Mouse (Mus musculus) megakaryocyte, embryonic 14.5 days (primary cell): ENCODE results near the gene Gls. TPM values are rescaled to one million over a fixed set of nuclear protein-coding genes. Genes with fewer than 3 reads are reported as not detected.

ENCODE experiments used
- H3K27me3 ChIP-seq: replicated peaks from 2 replicates; pipeline ENCODE3; 2012; ENCODE audit warnings: inconsistent platforms
- H3K36me3 ChIP-seq: replicated peaks from 2 replicates; pipeline ENCODE3; 2012; ENCODE audit warnings: low read length, inconsistent platforms, mixed read lengths
- H3K4me1 ChIP-seq: 2 replicates; pipeline ENCODE4 v1.6.1; 2012; ENCODE audit warnings: inconsistent platforms
- H3K4me3 ChIP-seq: replicated peaks from 2 replicates; pipeline ENCODE3; 2012; ENCODE audit warnings: moderate library complexity, mild to moderate bottlenecking, inconsistent platforms
- H3K9me3 ChIP-seq: 2 replicates; pipeline ENCODE4 v1.6.1; 2012; ENCODE audit warnings: inconsistent platforms
- FLI1 ChIP-seq: IDR thresholded peaks from 2 replicates; pipeline ENCODE4 v1.6.1; 2012; ENCODE audit warnings: low read length, inconsistent platforms, mixed read lengths
- GATA1 ChIP-seq: IDR thresholded peaks from 3 replicates; pipeline ENCODE4 v1.6.1; 2012; ENCODE audit warnings: mixed read lengths, low read length, inconsistent platforms, borderline replicate concordance
- polyA plus RNA-seq: library from polyadenylated mRNA; stranded (reverse); fragments of >175 nt; gene quantifications from 2 replicates; pipeline ENCODE4 v1.2.3, GENCODE M21; 2012; ENCODE audit warnings: low replicate concordance; ENCODE audit not compliant: insufficient read depth

Gls gene
- polyA plus RNA-seq, 1 experiment: 10.6 TPM

DNA sequence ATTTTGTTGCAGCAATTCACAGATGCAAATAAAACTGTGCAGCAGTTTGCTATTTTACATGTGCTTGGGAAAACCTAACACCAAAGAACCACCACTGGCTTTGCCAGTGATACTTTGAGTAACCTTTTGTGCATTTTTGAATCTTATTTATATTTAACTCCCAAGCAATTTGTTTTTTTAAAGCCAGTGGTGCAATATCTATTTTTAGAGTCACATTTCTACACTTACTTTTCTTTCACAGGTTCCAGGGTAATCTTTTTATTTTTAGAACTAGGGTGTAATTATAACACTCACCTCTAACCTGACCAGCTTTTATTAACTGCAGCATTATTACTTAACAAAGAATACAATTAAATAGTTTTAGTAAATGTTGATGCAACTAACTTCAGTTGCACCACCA lies 51.0 kb downstream of the Gls start:
- no peaks in the 10 kb centered on the region for H3K27me3 ChIP-seq
- peaks cover 38% of the 10 kb centered on the region for H3K36me3 ChIP-seq
- H3K4me1 ChIP-seq: no peaks in the 10 kb centered on the region
- TF ChIP-seq FLI1: no peak
- TF ChIP-seq GATA1: no peak
- no peaks in the 10 kb centered on the region for H3K9me3 ChIP-seq
- no peak overlapping the region for H3K4me3 ChIP-seq

GRCm38 (mm10) chr1:52179939-52180568 lies 53.0 kb downstream of the Gls start:
- Histone ChIP-seq H3K36me3 (peaks cover 26% of the 10 kb centered on the region), H3K27me3 (no peaks in the 10 kb centered on the region), H3K4me1 (no peaks in the 10 kb centered on the region), H3K4me3 (no peak overlapping the region), H3K9me3 (no peaks in the 10 kb centered on the region)
- no peak for TF ChIP-seq FLI1
- TF ChIP-seq GATA1: no peak

DNA sequence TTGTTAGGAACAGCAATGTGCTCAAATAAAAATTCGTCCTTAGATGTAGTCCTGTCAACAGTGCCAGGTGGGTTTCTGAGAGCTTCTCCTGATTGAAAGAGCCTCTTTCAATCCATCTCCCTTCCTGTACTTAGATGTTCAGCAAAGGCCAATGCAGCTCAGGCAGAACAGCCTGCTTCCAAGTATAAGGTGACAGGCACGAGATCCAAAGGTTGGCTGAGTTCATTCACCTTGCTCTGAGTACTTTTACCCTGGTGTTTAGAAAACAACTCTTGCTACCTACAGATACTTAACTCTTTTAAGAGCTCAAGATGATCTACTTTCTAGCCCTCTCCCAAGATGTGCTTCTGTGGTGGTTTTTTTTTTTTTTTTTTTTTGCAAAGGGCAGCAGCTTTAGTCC lies 56.0 kb downstream of the Gls start:
- Histone ChIP-seq H3K36me3 (peaks cover 20% of the 10 kb centered on the region), H3K9me3 (no peaks in the 10 kb centered on the region), H3K27me3 (no peaks in the 10 kb centered on the region), H3K4me3 (no peak overlapping the region), H3K4me1 (peaks cover 10% of the 10 kb centered on the region)
- no peak for TF ChIP-seq GATA1
- TF ChIP-seq FLI1: no peak

GRCm38 (mm10) chr1:52175983-52176382 lies 57.0 kb downstream of the Gls start:
- Histone ChIP-seq H3K9me3 (no peaks in the 10 kb centered on the region), H3K27me3 (no peaks in the 10 kb centered on the region), H3K36me3 (peaks cover 18% of the 10 kb centered on the region), H3K4me3 (no peak overlapping the region), H3K4me1 (peaks cover 20% of the 10 kb centered on the region)
- no peak for TF ChIP-seq GATA1

DNA sequence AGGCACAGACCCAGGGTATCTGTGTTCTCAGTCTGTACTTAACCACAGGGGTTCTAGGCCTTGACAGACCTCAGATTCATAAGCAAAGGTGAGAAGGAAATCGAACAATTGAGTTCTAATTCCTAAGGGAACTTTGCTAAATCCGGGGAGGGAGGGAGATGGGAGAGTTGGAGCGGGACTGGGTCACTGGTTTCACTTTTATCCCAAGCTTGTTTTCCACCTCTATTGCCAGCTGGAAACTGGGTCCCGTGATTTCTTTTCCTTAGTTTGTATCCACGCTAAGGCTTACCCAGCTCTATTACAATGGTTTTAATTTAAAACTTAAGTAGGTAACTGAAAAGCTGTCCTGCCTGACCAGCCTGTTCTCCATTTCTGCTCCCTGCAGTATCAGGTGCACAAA lies 57.7 kb downstream of the Gls start:
- H3K9me3 ChIP-seq: no peaks in the 10 kb centered on the region
- peaks cover 12% of the 10 kb centered on the region for H3K36me3 ChIP-seq
- peaks cover 26% of the 10 kb centered on the region for H3K4me1 ChIP-seq
- H3K4me3 ChIP-seq: no peak overlapping the region
- H3K27me3 ChIP-seq: no peaks in the 10 kb centered on the region
- TF ChIP-seq GATA1: no peak
- TF ChIP-seq FLI1: no peak

DNA sequence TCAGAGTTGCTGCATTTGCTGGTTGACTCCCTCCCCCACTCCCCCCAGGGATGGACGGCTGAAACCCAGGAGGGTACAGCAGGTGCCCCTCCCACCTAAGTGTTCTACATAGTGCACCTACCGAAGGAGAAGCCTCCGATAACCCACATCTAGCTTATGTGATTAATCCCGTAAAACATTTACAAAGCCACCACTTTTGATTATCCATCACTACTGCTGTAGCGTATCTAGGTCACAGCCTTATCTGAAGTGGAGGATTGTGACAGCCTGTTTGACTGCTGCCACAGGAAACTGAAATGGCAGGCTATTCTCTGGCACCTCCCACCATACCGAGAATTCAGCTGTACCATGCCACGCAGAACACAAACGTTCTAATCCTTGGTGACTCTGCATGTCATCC lies 61.8 kb downstream of the Gls start:
- Histone ChIP-seq H3K27me3 (no peaks in the 10 kb centered on the region), H3K4me3 (no peak overlapping the region), H3K4me1 (peaks cover 63% of the 10 kb centered on the region), H3K9me3 (no peaks in the 10 kb centered on the region), H3K36me3 (peaks cover 25% of the 10 kb centered on the region)
- TF ChIP-seq GATA1 (no peak), FLI1 (no peak)

- Histone ChIP-seq H3K4me1 (peaks cover 68% of the 10 kb centered on the region), H3K36me3 (peaks cover 30% of the 10 kb centered on the region), H3K27me3 (no peaks in the 10 kb centered on the region), H3K4me3 (no peak overlapping the region), H3K9me3 (no peaks in the 10 kb centered on the region)
- TF ChIP-seq FLI1 (no peak), GATA1 (no peak)
Measured at GRCm38 (mm10) chr1:52170747-52171146, 62.3 kb downstream of the Gls start.

DNA sequence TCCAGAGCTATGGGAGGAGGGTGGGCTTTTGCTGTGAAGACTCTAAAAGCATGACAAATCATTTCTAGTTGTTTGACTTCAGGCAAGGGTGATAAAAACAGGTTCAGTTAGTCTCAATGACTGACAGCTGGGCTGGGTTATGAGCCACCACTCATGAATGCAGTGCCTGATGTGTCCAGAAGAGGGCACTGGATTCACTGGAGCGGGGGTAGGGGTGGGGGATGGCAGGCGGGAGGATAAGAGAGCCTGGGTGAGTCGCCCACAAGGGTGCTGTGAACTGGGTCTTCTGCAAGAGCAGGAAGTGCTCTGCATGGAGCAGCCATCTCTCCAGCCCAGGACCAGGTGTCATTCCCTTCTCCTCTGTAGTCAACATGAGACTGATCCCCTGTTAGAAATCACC lies 63.0 kb downstream of the Gls start:
- TF ChIP-seq FLI1 (no peak), GATA1 (no peak)
- peaks cover 70% of the 10 kb centered on the region for H3K4me1 ChIP-seq
- H3K4me3 ChIP-seq: peak overlapping the region; percentile 16
- no peaks in the 10 kb centered on the region for H3K27me3 ChIP-seq
- H3K36me3 ChIP-seq: peaks cover 37% of the 10 kb centered on the region
- no peaks in the 10 kb centered on the region for H3K9me3 ChIP-seq

- H3K36me3 ChIP-seq: peaks cover 66% of the 10 kb centered on the region
- peak overlapping the region; percentile 73 for H3K4me3 ChIP-seq
- no peaks in the 10 kb centered on the region for H3K27me3 ChIP-seq
- no peaks in the 10 kb centered on the region for H3K9me3 ChIP-seq
- H3K4me1 ChIP-seq: peaks cover 58% of the 10 kb centered on the region
- no peak for TF ChIP-seq FLI1
- TF ChIP-seq GATA1: no peak
Measured at GRCm38 (mm10) chr1:52166652-52167220, 66.3 kb downstream of the Gls start.

DNA sequence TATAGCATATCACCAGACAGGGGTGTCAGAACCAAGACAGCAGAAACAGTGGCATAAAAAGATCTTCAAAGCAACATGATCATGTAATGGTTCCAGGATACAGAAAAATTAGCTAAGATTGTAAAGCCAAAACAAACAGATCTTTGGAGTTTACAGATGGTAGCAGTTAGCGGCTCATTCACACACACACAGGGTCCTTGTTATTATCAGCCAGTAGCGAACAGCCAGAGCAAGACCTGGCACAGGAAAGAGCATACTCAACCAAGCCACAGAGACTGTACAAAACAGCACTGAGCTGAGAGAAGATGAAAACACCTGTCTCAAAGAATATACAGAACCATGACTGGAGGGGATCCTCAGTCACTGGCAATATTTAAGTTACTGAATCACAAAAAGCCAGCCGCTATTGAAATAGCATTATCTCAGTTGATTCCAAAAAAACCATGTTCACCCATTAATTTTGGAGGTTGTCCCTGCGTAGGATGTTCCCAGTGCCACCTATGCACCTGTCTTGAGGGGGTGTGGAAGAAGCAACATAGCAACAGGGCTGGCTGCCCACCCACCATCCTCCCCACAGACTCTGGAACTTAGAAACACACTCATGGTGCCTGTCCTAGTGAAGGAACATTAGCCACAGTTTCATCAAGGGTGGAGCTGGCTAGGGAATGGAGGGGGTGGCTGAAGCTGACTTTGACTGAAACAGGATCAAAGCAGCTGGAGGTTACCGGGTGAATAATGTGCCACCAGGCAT lies 69.2 kb downstream of the Gls start:
- H3K36me3 ChIP-seq: peaks cover 93% of the 10 kb centered on the region
- TF ChIP-seq GATA1 (no peak), FLI1 (no peak)

DNA sequence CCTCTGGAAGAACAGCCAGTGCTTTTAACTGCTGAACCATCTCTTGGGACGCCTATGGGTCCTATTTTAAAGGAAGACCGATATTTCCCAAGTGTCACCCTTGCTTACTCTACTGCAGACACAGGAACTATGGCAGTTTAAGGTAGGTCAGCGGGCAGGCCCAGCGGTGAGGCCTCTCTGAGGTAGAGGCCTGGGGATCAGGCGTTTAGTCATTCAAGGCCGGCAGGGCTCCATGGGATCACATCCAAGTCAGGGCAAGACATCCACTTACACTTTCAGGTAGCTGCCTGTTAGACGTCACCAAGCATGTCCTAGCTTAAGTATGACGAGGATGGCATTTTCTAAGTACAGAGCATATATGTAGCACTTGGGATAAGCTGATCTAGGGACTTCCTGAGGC lies 71.9 kb downstream of the Gls start:
- TF ChIP-seq GATA1: no peak
- no peak for TF ChIP-seq FLI1
- Histone ChIP-seq H3K4me3 (no peak overlapping the region), H3K27me3 (no peaks in the 10 kb centered on the region), H3K4me1 (peaks cover 6% of the 10 kb centered on the region), H3K9me3 (no peaks in the 10 kb centered on the region), H3K36me3 (peaks cover 95% of the 10 kb centered on the region)

More for the DNA sequence above, 69.2 kb downstream of the Gls start:
- Histone ChIP-seq H3K4me1 (peaks cover 31% of the 10 kb centered on the region), H3K4me3 (no peak overlapping the region), H3K9me3 (no peaks in the 10 kb centered on the region), H3K27me3 (no peaks in the 10 kb centered on the region)
